Mouse (Mus musculus) heart, postnatal 0 days (tissue): Measurements from ENCODE around the gene Smim22. TPM values are rescaled to one million over a fixed set of nuclear protein-coding genes. Genes with fewer than 3 reads are reported as not detected.

ENCODE experiments used
- ATAC-seq: fragments of 200-750 bp; cut with Nextera tagmentation; 2 replicates; pipeline ENCODE4 v1.8.0; 2017; ENCODE audit warnings: low read depth, moderate number of reproducible peaks, moderate library complexity; ENCODE audit not compliant: insufficient read depth
- DNase-seq: peaks from one replicate; pipeline ENCODE4 v3.0.0-alpha.2; 2016; ENCODE audit warnings: low spot score
- H3K27ac ChIP-seq: fragments of 300-500 bp; sonication (generic); 2 replicates; pipeline ENCODE4 v1.5.1; 2014; ENCODE audit warnings: low read depth, mild to moderate bottlenecking
- H3K27me3 ChIP-seq: fragments of 300-500 bp; sonication (generic); 2 replicates; pipeline ENCODE4 v1.6.1; 2014; ENCODE audit warnings: low read length, mixed read lengths; ENCODE audit not compliant: control insufficient read depth, insufficient read depth
- H3K36me3 ChIP-seq: fragments of 300-500 bp; sonication (generic); replicated peaks from 2 replicates; pipeline ENCODE4 v1.6.1; 2014; ENCODE audit warnings: low read length, mixed read lengths; ENCODE audit not compliant: control insufficient read depth, insufficient read depth
- H3K4me1 ChIP-seq: fragments of 300-500 bp; sonication (generic); 2 replicates; pipeline ENCODE4 v1.6.1; 2014; ENCODE audit warnings: antibody characterized with exemption; ENCODE audit not compliant: control insufficient read depth, insufficient read depth
- H3K4me2 ChIP-seq: fragments of 300-500 bp; sonication (generic); 2 replicates; pipeline ENCODE4 v1.6.1; 2014; ENCODE audit warnings: low read depth, mild to moderate bottlenecking, low read length, moderate library complexity
- H3K4me3 ChIP-seq: fragments of 300-500 bp; sonication (generic); 2 replicates; pipeline ENCODE4 v1.5.1; 2014; ENCODE audit warnings: low read depth, low read length
- H3K9ac ChIP-seq: fragments of 300-500 bp; sonication (generic); replicated peaks from 2 replicates; pipeline ENCODE4 v1.6.1; 2014; ENCODE audit warnings: low read depth, low read length, mixed read lengths
- H3K9me3 ChIP-seq: fragments of 300-500 bp; sonication (generic); replicated peaks from 2 replicates; pipeline ENCODE4 v1.6.1; 2016; ENCODE audit warnings: low read length; ENCODE audit not compliant: control insufficient read depth
- CTCF ChIP-seq: IDR thresholded peaks from 2 replicates; pipeline ENCODE4 v1.5.1; 2016; ENCODE audit warnings: antibody characterized with exemption, control low read depth, low read depth
- EP300 ChIP-seq: IDR thresholded peaks from 2 replicates; pipeline ENCODE4 v1.6.1; 2016; ENCODE audit warnings: antibody characterized with exemption, low read depth
- WGBS: fragments of 180-500 bp; shearing (Covaris S2); extraction: QIAGEN DNeasy Blood & Tissue Kit; methylation state at CpG from one replicate; pipeline ENCODE4 v1.1.7; 2014; 5-methylcytosine and 5-hydroxymethylcytosine counted together
- polyA plus RNA-seq: library from polyadenylated mRNA; unstranded; fragments of >200 nt; fragmentation: Nextera tagmentation; extraction: Ambion mirVana; gene quantifications from 2 replicates; pipeline ENCODE4 v1.2.1, GENCODE M21; 2015
- total RNA-seq: library from RNA; depleted of rRNA; stranded (reverse); fragments of >200 nt; gene quantifications from 2 replicates; pipeline ENCODE4 v1.2.3, GENCODE M21; 2014; ENCODE audit warnings: low replicate concordance; rRNA removed

Gene Smim22
- total and polyA plus RNA-seq, 2 experiments from 2014 or later: 2.5 TPM; not detected in 1

DNA sequence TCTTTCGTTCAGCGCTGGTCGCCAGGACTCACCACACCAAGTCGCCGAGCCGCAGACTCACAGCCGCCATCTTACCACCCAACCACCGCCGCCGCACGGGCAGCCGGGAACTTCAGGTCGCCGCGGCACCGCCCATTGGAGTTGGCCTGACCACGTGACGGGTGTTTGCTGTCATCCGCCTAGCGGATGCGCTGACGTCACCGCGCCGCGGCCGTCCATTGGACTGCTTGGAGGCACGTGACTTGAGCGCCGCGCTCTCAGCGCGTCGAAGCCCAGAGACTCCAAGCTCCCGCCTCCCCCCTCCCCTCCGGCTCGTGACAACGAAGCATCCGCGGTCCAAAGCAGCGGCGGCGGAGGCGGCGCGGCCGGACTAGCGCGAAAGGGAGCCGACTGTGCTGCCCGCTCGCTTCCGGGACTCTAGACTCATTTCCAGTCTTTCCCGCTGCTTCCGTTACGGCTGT lies 42.7 kb downstream of the Smim22 start, which contains the start of the genes Glyr1 and Ubn1:
Gene Glyr1, minus strand, starts transcription at position 90 of the 461 bp plus-strand sequence.
Gene Ubn1, plus strand, starts transcription at position 284 of the 461 bp plus-strand sequence.
- TF ChIP-seq EP300 (peak; percentile 55; the same call in 1 of the 2 replicates), CTCF (no peak)
- peak within 1 kb of the TSS; percentile 79 for H3K4me3 ChIP-seq
- H3K27ac ChIP-seq: peak within 1 kb of the TSS; percentile 99
- peaks cover 38% of the 10 kb centered on the region for H3K36me3 ChIP-seq
- H3K27me3 ChIP-seq: no peaks in the 10 kb centered on the region
- H3K9me3 ChIP-seq: no peaks in the 10 kb centered on the region
- peaks cover 19% of the 10 kb centered on the region for H3K4me1 ChIP-seq
- peak; percentile 98 for DNase-seq
- 2% methylated on average over 55 of the region's 56 CpGs for WGBS
- H3K9ac ChIP-seq: peak within 1 kb of the TSS; percentile 85
- ATAC-seq: peak; percentile 98
- peak within 1 kb of the TSS; percentile 97 for H3K4me2 ChIP-seq

DNA sequence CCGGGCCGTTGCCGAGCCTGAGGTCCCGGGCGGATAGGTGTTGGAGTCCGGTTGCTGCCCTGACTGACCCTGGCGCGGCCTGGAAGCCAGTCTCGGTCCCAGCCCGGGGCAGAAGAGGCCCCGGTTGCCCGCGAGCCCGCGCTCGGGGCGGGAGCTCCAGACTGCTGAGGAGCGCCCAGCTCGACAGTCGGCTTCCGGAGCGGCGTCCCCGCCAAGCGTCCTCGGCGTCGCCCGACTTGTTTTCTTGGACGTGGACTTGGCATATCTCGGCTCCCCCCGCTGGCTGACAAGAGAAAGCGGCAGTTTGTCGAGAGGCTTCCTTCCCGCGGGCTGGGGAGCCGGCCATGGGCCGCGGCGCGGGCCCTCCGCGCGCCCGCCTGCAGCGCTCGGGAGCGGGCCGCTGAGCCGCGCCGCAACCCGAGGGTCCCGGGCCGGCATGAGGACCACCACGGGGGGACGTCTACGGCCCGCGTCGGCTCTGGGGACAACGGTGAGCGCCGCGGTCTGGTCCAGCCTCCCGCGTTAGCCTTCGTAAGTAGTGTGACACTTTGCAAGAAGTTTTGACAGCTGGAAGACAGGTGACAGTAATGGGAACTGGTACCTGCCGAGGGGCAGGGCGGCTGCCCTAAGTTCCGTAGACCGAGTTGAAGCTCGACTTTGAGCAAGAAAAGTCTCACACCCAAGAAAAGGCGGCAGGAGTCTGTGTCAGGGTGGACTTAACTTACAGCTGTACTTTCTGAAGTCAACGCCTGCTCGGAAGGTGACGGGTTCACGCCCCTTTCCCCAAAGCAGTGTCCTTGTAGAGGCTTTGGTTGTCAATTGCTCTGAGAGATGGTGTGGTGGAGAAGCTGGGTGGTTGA lies 43.4 kb downstream of the Smim22 start:
- peak overlapping the region; percentile 97 for H3K4me2 ChIP-seq
- peaks cover 19% of the 10 kb centered on the region for H3K4me1 ChIP-seq
- H3K36me3 ChIP-seq: peaks cover 38% of the 10 kb centered on the region
- ATAC-seq (peak; percentile 62), DNase-seq (peak; percentile 71)
- H3K9ac ChIP-seq: peak overlapping the region; percentile 85
- no peaks in the 10 kb centered on the region for H3K27me3 ChIP-seq
- WGBS: under 1% methylated on average over 75 of the region's 78 CpGs
- peak overlapping the region; percentile 79 for H3K4me3 ChIP-seq
- H3K27ac ChIP-seq: peak overlapping the region; percentile 99
- no peak for TF ChIP-seq CTCF
- TF ChIP-seq EP300: no peak; the same call in 1 of the 2 replicates
- no peaks in the 10 kb centered on the region for H3K9me3 ChIP-seq

Other genes with a start within 250 kb of the Smim22 start
- 149 and 160 TPM in 2 replicates for gene Cdip1, start 217.0 kb upstream of the Smim22 start, total RNA-seq
- 121 and 123 TPM in 2 replicates for gene Cdip1, start 217.0 kb upstream of the Smim22 start, polyA plus RNA-seq
- not detected in 2 replicates for gene 4930562C15Rik, start 171.9 kb upstream of the Smim22 start, total RNA-seq
- gene 4930562C15Rik, start 171.9 kb upstream of the Smim22 start, polyA plus RNA-seq: 0.08 and 0.12 TPM in 2 replicates
- gene Ubald1, start 127.0 kb upstream of the Smim22 start, total RNA-seq: 11.7 and 27.6 TPM in 2 replicates
- 18.3 and 18.8 TPM in 2 replicates for gene Ubald1, start 127.0 kb upstream of the Smim22 start, polyA plus RNA-seq
- gene Mgrn1, start 121.0 kb upstream of the Smim22 start, total RNA-seq: 214 and 223 TPM in 2 replicates
- 138 and 159 TPM in 2 replicates for gene Mgrn1, start 121.0 kb upstream of the Smim22 start, polyA plus RNA-seq
- gene Nudt16l1, start 68.5 kb upstream of the Smim22 start, total RNA-seq: 35.5 and 44.0 TPM in 2 replicates
- gene Nudt16l1, start 68.5 kb upstream of the Smim22 start, polyA plus RNA-seq: 96.0 and 101 TPM in 2 replicates
- gene Anks3, start 43.1 kb upstream of the Smim22 start, total RNA-seq: 18.0 and 22.7 TPM in 2 replicates
- gene Anks3, start 43.1 kb upstream of the Smim22 start, polyA plus RNA-seq: 18.6 and 21.2 TPM in 2 replicates
- not detected in 2 replicates for gene Sept12, start 9.4 kb upstream of the Smim22 start, total RNA-seq
- gene Sept12, start 9.4 kb upstream of the Smim22 start, polyA plus RNA-seq: not detected in 2 replicates
- gene Rogdi, start 6.3 kb downstream of the Smim22 start, total RNA-seq: 37.3 and 55.7 TPM in 2 replicates
- gene Rogdi, start 6.3 kb downstream of the Smim22 start, polyA plus RNA-seq: 34.8 and 39.2 TPM in 2 replicates
- 74.3 and 84.4 TPM in 2 replicates for gene Glyr1, start 42.6 kb downstream of the Smim22 start, total RNA-seq
- gene Glyr1, start 42.6 kb downstream of the Smim22 start, polyA plus RNA-seq: 56.2 and 58.5 TPM in 2 replicates
- gene Ubn1, start 42.8 kb downstream of the Smim22 start, total RNA-seq: 31.3 and 34.0 TPM in 2 replicates
- 8.5 and 8.7 TPM in 2 replicates for gene Ubn1, start 42.8 kb downstream of the Smim22 start, polyA plus RNA-seq
- 1.9 and 2.4 TPM in 2 replicates for gene Ppl, start 125.1 kb downstream of the Smim22 start, total RNA-seq
- gene Ppl, start 125.1 kb downstream of the Smim22 start, polyA plus RNA-seq: 0.85 and 1.00 TPM in 2 replicates
- not detected in 2 replicates for gene Sec14l5, start 139.8 kb downstream of the Smim22 start, total RNA-seq
- not detected in 2 replicates for gene Sec14l5, start 139.8 kb downstream of the Smim22 start, polyA plus RNA-seq
- 12.3 and 23.6 TPM in 2 replicates for gene Nagpa, start 196.7 kb downstream of the Smim22 start, total RNA-seq
- 9.4 and 10.6 TPM in 2 replicates for gene Nagpa, start 196.7 kb downstream of the Smim22 start, polyA plus RNA-seq
- gene AU021092, start 215.0 kb downstream of the Smim22 start, total RNA-seq: 12.2 and 14.9 TPM in 2 replicates
- gene AU021092, start 215.0 kb downstream of the Smim22 start, polyA plus RNA-seq: 6.3 and 8.8 TPM in 2 replicates
- gene Alg1, start 226.3 kb downstream of the Smim22 start, total RNA-seq: 21.2 and 29.2 TPM in 2 replicates
- gene Alg1, start 226.3 kb downstream of the Smim22 start, polyA plus RNA-seq: 24.9 TPM in 2 replicates
- gene Eef2kmt, start 248.7 kb downstream of the Smim22 start, total RNA-seq: 26.4 and 44.2 TPM in 2 replicates
- gene Eef2kmt, start 248.7 kb downstream of the Smim22 start, polyA plus RNA-seq: 20.2 and 23.3 TPM in 2 replicates